Mouse (Mus musculus): ENCODE data around the gene Ankrd22. TPM values are rescaled to one million over a fixed set of nuclear protein-coding genes. Genes with fewer than 3 reads are reported as not detected.

Gene Ankrd22
- polyA plus RNA-seq, 1 experiment from 2014 or later: 11.1 TPM

Other genes with a start within 250 kb of the Ankrd22 start
- 0.17 TPM in 1 of 2 replicates, not detected in the other for gene Lipf, start 204.9 kb downstream of the Ankrd22 start, polyA plus RNA-seq (2015; fragmentation: Nextera tagmentation; extraction: Ambion mirVana)
- gene Lipk, start 157.8 kb downstream of the Ankrd22 start, polyA plus RNA-seq (2015; fragmentation: Nextera tagmentation; extraction: Ambion mirVana): 8.6 and 9.1 TPM in 2 replicates
- gene Lipn, start 98.7 kb downstream of the Ankrd22 start, polyA plus RNA-seq (2015; fragmentation: Nextera tagmentation; extraction: Ambion mirVana): not detected in 2 replicates
- gene Lipm, start 65.1 kb downstream of the Ankrd22 start, polyA plus RNA-seq (2015; fragmentation: Nextera tagmentation; extraction: Ambion mirVana): 30.8 and 33.0 TPM in 2 replicates
- 15.4 and 16.2 TPM in 2 replicates for gene Stambpl1, start 26.2 kb upstream of the Ankrd22 start, polyA plus RNA-seq (2015; fragmentation: Nextera tagmentation; extraction: Ambion mirVana)
- 223 and 331 TPM in 2 replicates for gene Acta2, start 89.5 kb upstream of the Ankrd22 start, polyA plus RNA-seq (2015; fragmentation: Nextera tagmentation; extraction: Ambion mirVana)
- gene Fas, start 124.6 kb upstream of the Ankrd22 start, polyA plus RNA-seq (2015; fragmentation: Nextera tagmentation; extraction: Ambion mirVana): 7.0 and 7.3 TPM in 2 replicates

All from limb, embryonic 15.5 days (tissue).